Mouse (Mus musculus) bone marrow, adult 2 months (tissue): ENCODE data around the gene Tradd. TPM values are rescaled to one million over a fixed set of nuclear protein-coding genes. Genes with fewer than 3 reads are reported as not detected.
A peak's percentile ranks its signal among the peaks of the same experiment; 100 is the strongest.

Source experiments
- H3K27ac ChIP-seq: fragments of 200-500 bp; 2 replicates; pipeline ENCODE4 v1.5.1; 2012; ENCODE audit warnings: low read depth, mild to moderate bottlenecking, control low read depth, inconsistent platforms, low read length; ENCODE audit not compliant: control insufficient read depth, poor library complexity, insufficient read depth
- H3K4me1 ChIP-seq: fragments of 200-500 bp; 2 replicates; pipeline ENCODE4 v1.6.1; 2011; ENCODE audit warnings: low read length; ENCODE audit not compliant: control insufficient read depth, insufficient read depth
- H3K4me3 ChIP-seq: fragments of 200-500 bp; replicated peaks from 2 replicates; pipeline ENCODE3; 2011; ENCODE audit warnings: mild to moderate bottlenecking, low read depth, low read length, control low read depth; ENCODE audit not compliant: control insufficient read depth
- CTCF ChIP-seq: fragments of 200-500 bp; IDR thresholded peaks from 2 replicates; pipeline ENCODE4 v1.5.1; 2011; ENCODE audit warnings: low read length, control low read depth; ENCODE audit not compliant: control insufficient read depth, insufficient read depth
- POLR2A ChIP-seq: fragments of 200-500 bp; IDR thresholded peaks from 2 replicates; pipeline ENCODE4 v1.6.1; 2011; ENCODE audit warnings: low read depth, mild to moderate bottlenecking, control low read depth, low read length, borderline replicate concordance; ENCODE audit not compliant: control insufficient read depth
- WGBS: fragments of 180-500 bp; shearing (Covaris S2); methylation state at CpG from one replicate; pipeline ENCODE4 v1.1.7; 2018; 5-methylcytosine and 5-hydroxymethylcytosine counted together
- polyA plus RNA-seq: library from polyadenylated mRNA; stranded (reverse); fragments of >200 nt; gene quantifications from 2 replicates; pipeline ENCODE4 v1.2.4, GENCODE M21; 2011; ENCODE audit warnings: low replicate concordance; ENCODE audit not compliant: missing spikeins, insufficient read depth, insufficient read length

The Tradd gene
- polyA plus RNA-seq, 1 experiment, result 11.3 TPM

- no peak for TF ChIP-seq POLR2A
- no peak for TF ChIP-seq CTCF
- Histone ChIP-seq H3K4me1 (peaks cover 1% of the 10 kb centered on the region; the same call in 1 of the 2 replicates), H3K27ac (peak overlapping the region; percentile 89), H3K4me3 (peak overlapping the region; percentile 89)
- WGBS, result under 1% methylated on average over 27 of the region's 27 CpGs
These were observed 39.2 kb downstream of the Tradd start for GRCm38 (mm10) chr8:105225272-105225593.

DNA sequence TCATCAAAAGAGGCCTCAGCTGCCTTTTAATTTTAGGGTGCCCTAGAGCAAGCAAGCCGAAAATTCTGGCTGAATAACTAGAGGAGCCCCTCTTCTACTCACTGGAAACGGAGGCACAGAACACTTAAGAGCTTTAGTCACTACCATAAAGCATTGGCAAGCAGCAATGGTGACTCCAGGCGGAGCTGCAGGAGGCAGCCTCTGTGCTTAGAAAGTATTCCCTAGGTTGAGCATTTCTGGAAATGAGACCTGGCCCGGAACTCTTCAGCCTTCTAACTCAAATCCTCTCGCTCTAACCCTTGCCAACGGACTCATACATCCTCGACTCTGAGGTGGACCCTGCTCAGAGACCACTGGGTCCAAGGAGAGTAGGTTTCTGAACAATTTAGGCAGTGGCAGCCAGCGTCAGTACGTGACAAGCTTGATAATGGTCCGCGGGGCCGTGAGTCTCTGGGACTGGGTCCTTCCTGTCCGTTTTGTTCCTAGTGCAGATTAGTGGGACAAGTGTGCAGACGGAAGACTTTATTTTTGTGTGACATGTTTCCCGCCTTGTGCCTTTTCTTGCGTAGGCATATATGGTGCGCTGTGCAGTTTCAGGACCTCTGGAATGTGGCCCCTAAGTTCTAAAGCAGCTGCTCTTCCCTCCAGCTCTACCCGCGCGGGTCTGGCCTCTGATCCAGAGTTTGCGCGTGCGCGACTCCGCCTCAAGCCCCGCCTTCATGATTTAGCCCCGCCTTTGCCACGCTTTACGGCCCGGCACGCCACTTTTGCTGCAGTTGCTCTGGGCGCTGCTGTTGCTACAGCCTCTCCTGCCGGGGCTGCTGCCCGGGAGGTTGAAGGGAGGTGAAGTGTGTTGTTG, 39.8 kb downstream of the Tradd start, which contains the start of gene D230025D16Rik:
Gene D230025D16Rik, plus strand, starts transcription at position 733 of the 859 bp plus-strand sequence.
- TF ChIP-seq POLR2A (peak; percentile 90), CTCF (no peak)
- H3K4me3 ChIP-seq, result peak within 1 kb of the TSS; percentile 89
- WGBS, result 4% methylated on average over 34 of the region's 34 CpGs
- peaks cover 1% of the 10 kb centered on the region; the same call in 1 of the 2 replicates for H3K4me1 ChIP-seq
- H3K27ac ChIP-seq, result peak within 1 kb of the TSS; percentile 89

DNA sequence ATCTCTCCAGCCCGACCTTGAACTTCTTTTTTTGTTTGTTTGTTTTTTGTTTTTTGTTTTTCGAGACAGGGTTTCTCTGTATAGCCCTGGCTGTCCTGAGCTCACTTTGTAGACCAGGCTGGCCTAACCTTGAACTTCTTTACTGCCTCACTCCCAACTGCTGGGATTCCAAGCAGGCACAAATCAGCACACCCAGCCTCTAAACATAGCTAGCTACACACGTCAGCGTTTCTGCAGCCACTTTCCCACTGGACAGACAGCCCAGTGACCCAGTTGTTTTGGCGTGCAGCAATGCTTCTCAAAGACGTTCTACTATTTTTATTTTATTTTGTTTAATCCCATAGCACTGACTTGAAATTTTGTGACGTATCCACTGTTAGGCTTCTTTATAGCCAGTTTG, 40.6 kb downstream of the Tradd start:
- 79% methylated on average over 7 of the region's 7 CpGs for WGBS
- TF ChIP-seq CTCF (no peak), POLR2A (no peak)
- Histone ChIP-seq H3K27ac (no peak overlapping the region), H3K4me3 (no peak overlapping the region), H3K4me1 (peaks cover 1% of the 10 kb centered on the region; the same call in 1 of the 2 replicates)

- Histone ChIP-seq H3K27ac (no peak overlapping the region), H3K4me3 (no peak overlapping the region), H3K4me1 (no peaks in the 10 kb centered on the region)
- 72% methylated on average over 5 of the region's 5 CpGs for WGBS
- no peak for TF ChIP-seq POLR2A
- TF ChIP-seq CTCF, result 0 out of 2 replicates have a peak, but pooled peaks have one; percentile 2
These were observed 46.4 kb downstream of the Tradd start for GRCm38 (mm10) chr8:105217926-105218522.

GRCm38 (mm10) chr8:105214104-105214503, 50.3 kb downstream of the Tradd start:
- Histone ChIP-seq H3K27ac (no peak overlapping the region), H3K4me3 (no peak overlapping the region), H3K4me1 (no peaks in the 10 kb centered on the region)
- TF ChIP-seq CTCF (no peak), POLR2A (no peak)
- 91% methylated on average over 5 of the region's 5 CpGs for WGBS

- 61% methylated on average over 1 of the region's 1 CpGs for WGBS
These were observed 55.0 kb downstream of the Tradd start for GRCm38 (mm10) chr8:105209153-105210110.

More at GRCm38 (mm10) chr8:105209153-105210110, 55.0 kb downstream of the Tradd start:
- no peak for TF ChIP-seq POLR2A
- no peak for TF ChIP-seq CTCF
- no peaks in the 10 kb centered on the region for H3K4me1 ChIP-seq
- H3K4me3 ChIP-seq, result no peak overlapping the region
- H3K27ac ChIP-seq, result no peak overlapping the region

Other genes with a start within 250 kb of the Tradd start
- 2.3 and 7.1 TPM in 2 replicates for gene Ces3a, start 216.0 kb downstream of the Tradd start, polyA plus RNA-seq
- 0.95 and 1.3 TPM in 2 replicates for gene Ces3b, start 180.9 kb downstream of the Tradd start, polyA plus RNA-seq
- not detected in 2 replicates for gene Ces4a, start 132.8 kb downstream of the Tradd start, polyA plus RNA-seq
- 9.7 and 36.4 TPM in 2 replicates for gene Cbfb, start 93.9 kb downstream of the Tradd start, polyA plus RNA-seq
- gene D230025D16Rik, start 39.5 kb downstream of the Tradd start, polyA plus RNA-seq, result 5.0 and 17.2 TPM in 2 replicates
- gene B3gnt9, start 9.5 kb downstream of the Tradd start, polyA plus RNA-seq, result 0.82 TPM in 1 of 2 replicates, not detected in the other
- 0.50 and 3.7 TPM in 2 replicates for gene Fbxl8, start within 50 bp of the Tradd start, polyA plus RNA-seq
- gene Hsf4, start 5.2 kb upstream of the Tradd start, polyA plus RNA-seq, result 0.95 TPM in 1 of 2 replicates, not detected in the other
- 0.70 TPM in 1 of 2 replicates, not detected in the other for gene Nol3, start 11.5 kb upstream of the Tradd start, polyA plus RNA-seq
- gene 4931428F04Rik, start 25.3 kb upstream of the Tradd start, polyA plus RNA-seq, result 1.5 and 2.2 TPM in 2 replicates
- gene Exoc3l, start 31.5 kb upstream of the Tradd start, polyA plus RNA-seq, result 5.7 and 10.4 TPM in 2 replicates
- gene E2f4, start 33.1 kb upstream of the Tradd start, polyA plus RNA-seq, result 108 and 115 TPM in 2 replicates
- 8.2 and 11.5 TPM in 2 replicates for gene Elmo3, start 41.0 kb upstream of the Tradd start, polyA plus RNA-seq
- 7.8 and 19.9 TPM in 2 replicates for gene Lrrc29, start 61.7 kb upstream of the Tradd start, polyA plus RNA-seq
- gene Tmem208, start 61.7 kb upstream of the Tradd start, polyA plus RNA-seq, result 81.6 and 140 TPM in 2 replicates
- gene Fhod1, start 83.3 kb upstream of the Tradd start, polyA plus RNA-seq, result 24.6 and 66.3 TPM in 2 replicates
- gene Slc9a5, start 84.2 kb upstream of the Tradd start, polyA plus RNA-seq, result 3.7 and 7.8 TPM in 2 replicates
- not detected in 2 replicates for gene Plekhg4, start 108.7 kb upstream of the Tradd start, polyA plus RNA-seq
- gene Kctd19, start 148.9 kb upstream of the Tradd start, polyA plus RNA-seq, result not detected in 2 replicates
- gene Lrrc36, start 149.0 kb upstream of the Tradd start, polyA plus RNA-seq, result 1.1 and 3.0 TPM in 2 replicates
- 3.3 and 3.5 TPM in 2 replicates for gene Tppp3, start 206.9 kb upstream of the Tradd start, polyA plus RNA-seq
- gene Zdhhc1, start 232.3 kb upstream of the Tradd start, polyA plus RNA-seq, result 7.3 and 10.1 TPM in 2 replicates